Mouse (Mus musculus) embryonic facial prominence, embryonic 14.5 days (tissue): ENCODE measurements around the gene Fhl5. TPM values are rescaled to one million over a fixed set of nuclear protein-coding genes. Genes with fewer than 3 reads are reported as not detected.
"Not testable (repeated sequence)": the region's sequence is repeated elsewhere in the genome, so short reads cannot be mapped to it uniquely, and the experiment has no call there.

Experiments
- ATAC-seq: fragments of 200-750 bp; cut with Nextera tagmentation; 2 replicates; pipeline ENCODE4 v1.8.0; 2017; ENCODE audit warnings: low read depth, moderate number of reproducible peaks, moderate TSS enrichment
- DNase-seq: peaks from one replicate; pipeline ENCODE4 v3.0.0-alpha.2; 2015; ENCODE audit warnings: low spot score
- H3K27ac ChIP-seq: fragments of 300-500 bp; sonication (generic); replicated peaks from 2 replicates; pipeline ENCODE4 v1.5.1; 2014; ENCODE audit warnings: low read depth, mild to moderate bottlenecking, low read length, moderate library complexity
- H3K27me3 ChIP-seq: fragments of 300-500 bp; sonication (generic); replicated peaks from 2 replicates; pipeline ENCODE4 v1.6.1; 2014; ENCODE audit warnings: low read length; ENCODE audit not compliant: control insufficient read depth, insufficient read depth
- H3K36me3 ChIP-seq: fragments of 300-500 bp; sonication (generic); 2 replicates; pipeline ENCODE4 v1.6.1; 2014; ENCODE audit warnings: low read length, mixed read lengths; ENCODE audit not compliant: control insufficient read depth, insufficient read depth
- H3K4me1 ChIP-seq: fragments of 300-500 bp; sonication (generic); 2 replicates; pipeline ENCODE4 v1.6.1; 2014; ENCODE audit warnings: antibody characterized with exemption, low read length; ENCODE audit not compliant: control insufficient read depth, insufficient read depth
- H3K4me2 ChIP-seq: fragments of 300-500 bp; sonication (generic); 2 replicates; pipeline ENCODE4 v1.6.1; 2014; ENCODE audit warnings: low read depth, mild to moderate bottlenecking, low read length, moderate library complexity, mixed read lengths
- H3K4me3 ChIP-seq: fragments of 300-500 bp; sonication (generic); 2 replicates; pipeline ENCODE4 v1.5.1; 2014; ENCODE audit warnings: low read depth, mild to moderate bottlenecking, low read length
- H3K9ac ChIP-seq: fragments of 300-500 bp; sonication (generic); 2 replicates; pipeline ENCODE4 v1.6.1; 2014; ENCODE audit warnings: low read depth, mild to moderate bottlenecking, low read length, moderate library complexity, mixed read lengths
- H3K9me3 ChIP-seq: fragments of 300-500 bp; sonication (generic); 2 replicates; pipeline ENCODE4 v1.6.1; 2016; ENCODE audit warnings: low read length; ENCODE audit not compliant: control insufficient read depth
- WGBS: fragments of 180-500 bp; shearing (Covaris S2); extraction: QIAGEN DNeasy Blood & Tissue Kit; methylation state at CpG from one replicate; pipeline ENCODE4 v1.1.7; 2014; 5-methylcytosine and 5-hydroxymethylcytosine counted together
- polyA plus RNA-seq: library from polyadenylated mRNA; unstranded; fragments of >200 nt; fragmentation: Nextera tagmentation; extraction: Ambion mirVana; gene quantifications from 2 replicates; pipeline ENCODE4 v1.2.1, GENCODE M21; 2014

Gene Fhl5
- polyA plus RNA-seq, 1 experiment from 2014 or later = 0.21 TPM

GRCm38 (mm10) chr4:25235663-25236062 is 7.0 kb downstream of the Fhl5 start:
- H3K4me2 ChIP-seq, H3K4me3 ChIP-seq, H3K27ac ChIP-seq, H3K4me1 ChIP-seq, H3K9me3 ChIP-seq, H3K9ac ChIP-seq, H3K27me3 ChIP-seq, DNase-seq, H3K36me3 ChIP-seq, ATAC-seq: not testable (repeated sequence)
- no CpG with 5 or more reads among the region's 1 CpGs for WGBS

GRCm38 (mm10) chr4:25233767-25234166 is 8.9 kb downstream of the Fhl5 start:
- H3K9ac ChIP-seq = not testable (repeated sequence)
- WGBS = 82% methylated on average over 1 of the region's 1 CpGs

GRCm38 (mm10) chr4:25232546-25232945 is 10.1 kb downstream of the Fhl5 start:
- Histone ChIP-seq H3K9ac (no peak overlapping the region), H3K4me2 (no peak overlapping the region), H3K36me3 (no peaks in the 10 kb centered on the region), H3K4me3 (no peak overlapping the region), H3K27me3 (no peaks in the 10 kb centered on the region), H3K27ac (no peak overlapping the region), H3K9me3 (no peaks in the 10 kb centered on the region), H3K4me1 (no peaks in the 10 kb centered on the region)
- DNase-seq = no peak
- WGBS = 84% methylated on average over 3 of the region's 3 CpGs
- ATAC-seq = no peak

More at GRCm38 (mm10) chr4:25233767-25234166, 8.9 kb downstream of the Fhl5 start:
- DNase-seq, H3K4me3 ChIP-seq, H3K36me3 ChIP-seq, ATAC-seq, H3K4me2 ChIP-seq, H3K4me1 ChIP-seq, H3K27ac ChIP-seq, H3K27me3 ChIP-seq, H3K9me3 ChIP-seq: not testable (repeated sequence)

- Histone ChIP-seq H3K9ac (no peak overlapping the region), H3K4me2 (no peak overlapping the region), H3K4me3 (no peak overlapping the region), H3K36me3 (no peaks in the 10 kb centered on the region), H3K4me1 (no peaks in the 10 kb centered on the region), H3K27ac (no peak overlapping the region), H3K9me3 (no peaks in the 10 kb centered on the region), H3K27me3 (no peaks in the 10 kb centered on the region)
- no peak for ATAC-seq
- WGBS = 24% methylated on average over 1 of the region's 1 CpGs
- DNase-seq = no peak
Observed at GRCm38 (mm10) chr4:25227527-25227926, 15.1 kb downstream of the Fhl5 start.

- Histone ChIP-seq H3K4me2 (no peak overlapping the region), H3K9ac (no peak overlapping the region), H3K27me3 (no peaks in the 10 kb centered on the region), H3K36me3 (no peaks in the 10 kb centered on the region), H3K9me3 (no peaks in the 10 kb centered on the region), H3K27ac (no peak overlapping the region), H3K4me1 (no peaks in the 10 kb centered on the region), H3K4me3 (no peak overlapping the region)
- no peak for ATAC-seq
- no peak for DNase-seq
Observed at GRCm38 (mm10) chr4:25221927-25222326, 20.7 kb downstream of the Fhl5 start.

- H3K36me3 ChIP-seq = no peaks in the 10 kb centered on the region
- H3K4me1 ChIP-seq = no peaks in the 10 kb centered on the region
- no peak for DNase-seq
- H3K27me3 ChIP-seq = no peaks in the 10 kb centered on the region
- no peak for ATAC-seq
- no peak overlapping the region for H3K4me2 ChIP-seq
- no peak overlapping the region for H3K4me3 ChIP-seq
- no peaks in the 10 kb centered on the region for H3K9me3 ChIP-seq
- no peak overlapping the region for H3K9ac ChIP-seq
- WGBS = 48% methylated on average over 5 of the region's 5 CpGs
- H3K27ac ChIP-seq = no peak overlapping the region
Observed at GRCm38 (mm10) chr4:25213451-25213850, 29.2 kb downstream of the Fhl5 start.

GRCm38 (mm10) chr4:25206166-25206565 is 36.5 kb downstream of the Fhl5 start:
- no peak overlapping the region for H3K9ac ChIP-seq
- WGBS = 76% methylated on average over 4 of the region's 4 CpGs
- no peaks in the 10 kb centered on the region for H3K4me1 ChIP-seq
- H3K9me3 ChIP-seq = no peaks in the 10 kb centered on the region
- no peak overlapping the region for H3K27ac ChIP-seq
- no peaks in the 10 kb centered on the region for H3K36me3 ChIP-seq
- ATAC-seq = no peak
- H3K4me3 ChIP-seq = no peak overlapping the region
- H3K4me2 ChIP-seq = no peak overlapping the region
- no peaks in the 10 kb centered on the region for H3K27me3 ChIP-seq
- no peak for DNase-seq

GRCm38 (mm10) chr4:25197310-25197709 is 45.4 kb downstream of the Fhl5 start:
- ATAC-seq (no peak), DNase-seq (no peak)
- WGBS = 79% methylated on average over 1 of the region's 1 CpGs
- no peaks in the 10 kb centered on the region for H3K4me1 ChIP-seq
- no peak overlapping the region for H3K9ac ChIP-seq
- no peaks in the 10 kb centered on the region for H3K36me3 ChIP-seq
- H3K4me3 ChIP-seq = no peak overlapping the region
- no peaks in the 10 kb centered on the region for H3K27me3 ChIP-seq
- no peaks in the 10 kb centered on the region for H3K9me3 ChIP-seq
- no peak overlapping the region for H3K4me2 ChIP-seq
- H3K27ac ChIP-seq = no peak overlapping the region

GRCm38 (mm10) chr4:25179617-25180208 is 63.0 kb downstream of the Fhl5 start:
- WGBS = 58% methylated on average over 4 of the region's 4 CpGs
- no peaks in the 10 kb centered on the region for H3K36me3 ChIP-seq
- no peak overlapping the region for H3K27ac ChIP-seq
- DNase-seq (peak; percentile 47), ATAC-seq (no peak)
- no peak overlapping the region for H3K4me2 ChIP-seq
- no peak overlapping the region for H3K9ac ChIP-seq
- H3K4me3 ChIP-seq = no peak overlapping the region
- H3K9me3 ChIP-seq = no peaks in the 10 kb centered on the region
- no peaks in the 10 kb centered on the region for H3K4me1 ChIP-seq
- no peaks in the 10 kb centered on the region for H3K27me3 ChIP-seq
